Mouse (Mus musculus) left cerebral cortex, postnatal 10 days (tissue): Measurements from ENCODE around the gene Mfge8. TPM values are rescaled to one million over a fixed set of nuclear protein-coding genes. Genes with fewer than 3 reads are reported as not detected.

Experiments used
- DNase-seq, 2 experiments: peaks; one replicate each; pipeline ENCODE4 v3.0.0; 2021 to 2022; ENCODE audit warnings: low spot score in 2 of 2, mixed read lengths in 1 of 2; ENCODE audit errors: extremely low spot score in 1 of 2
- intact Hi-C: fragments of 180-260 bp; cut with DNase I; formaldehyde crosslinking; loops from one replicate; pipeline ENCODE4 v1.15.1; 2025
- total RNA-seq, 2 experiments: library from RNA; stranded (reverse); gene quantifications; 2 replicates each; pipeline ENCODE4 v1.2.3; 2021

Gene Mfge8
- total RNA-seq, 2 experiments from 2014 or later: 148 to 163 TPM

GRCm38 (mm10) chr7:79133391-79133790 lies 15.5 kb downstream of the Mfge8 start:
- DNase-seq: no peak
- intact Hi-C loops: no loop called here

- peak in 1 of 2 experiments; percentile 74 for DNase-seq
- intact Hi-C loops: no loop called here
Observed at GRCm38 (mm10) chr7:79130843-79131444, 17.9 kb downstream of the Mfge8 start, which contains the start of gene Hapln3. TSS of gene Hapln3 (minus strand) at chr7:79131018.

GRCm38 (mm10) chr7:79130385-79130784 lies 18.5 kb downstream of the Mfge8 start:
- intact Hi-C loops: no loop called here
- DNase-seq: no peak

- intact Hi-C loops: no loop called here
- no peak for DNase-seq
Observed at GRCm38 (mm10) chr7:79129883-79130282, 19.0 kb downstream of the Mfge8 start.

GRCm38 (mm10) chr7:79123465-79123864 lies 25.4 kb downstream of the Mfge8 start:
- DNase-seq: peak; percentile 35 to 51
- intact Hi-C loops: no loop called here

GRCm38 (mm10) chr7:79113848-79114247 lies 35.0 kb downstream of the Mfge8 start:
- DNase-seq: no peak
- intact Hi-C loops: no loop called here

- DNase-seq: no peak
- intact Hi-C loops: no loop called here
Observed at GRCm38 (mm10) chr7:79096492-79096891, 52.4 kb downstream of the Mfge8 start.

GRCm38 (mm10) chr7:79089111-79089510 lies 59.7 kb downstream of the Mfge8 start:
- intact Hi-C loops: no loop called here

More at GRCm38 (mm10) chr7:79089111-79089510, 59.7 kb downstream of the Mfge8 start:
- DNase-seq: no peak

Other genes starting within 250 kb of the Mfge8 start
- 1 to 10 TPM in 1 of 2 experiments, under 1 TPM in 1; 0.90 to 1.1 TPM for gene Isg20, start 235.6 kb downstream of the Mfge8 start, total RNA-seq
- 1 to 10 TPM; 3.3 to 3.6 TPM for gene Acan, start 95.6 kb downstream of the Mfge8 start, total RNA-seq
- gene Hapln3, start 18.0 kb downstream of the Mfge8 start, total RNA-seq: 1 to 10 TPM; 8.7 to 9.0 TPM
- 100 to 1,000 TPM; 121 to 124 TPM for gene Abhd2, start 124.1 kb upstream of the Mfge8 start, total RNA-seq
- gene Rlbp1, start 238.0 kb upstream of the Mfge8 start, total RNA-seq: 10 to 100 TPM; 23.2 to 24.3 TPM
- gene Fanci, start 242.9 kb upstream of the Mfge8 start, total RNA-seq: under 1 TPM; 0.55 to 0.88 TPM